Mouse (Mus musculus) heart, embryonic 11.5 days (tissue): ENCODE measurements around the gene Slc45a1. TPM values are rescaled to one million over a fixed set of nuclear protein-coding genes. Genes with fewer than 3 reads are reported as not detected.

Experiments
- ATAC-seq: fragments of 200-750 bp; cut with Nextera tagmentation; replicated peaks from 2 replicates; pipeline ENCODE4 v1.8.0; 2017; ENCODE audit warnings: moderate library complexity; ENCODE audit not compliant: insufficient number of reproducible peaks, low FRiP score, low TSS enrichment
- H3K27ac ChIP-seq: fragments of 300-500 bp; sonication (generic); 2 replicates; pipeline ENCODE4 v1.5.1; 2014; ENCODE audit warnings: mild to moderate bottlenecking, low read depth, low read length
- H3K27me3 ChIP-seq: fragments of 300-500 bp; sonication (generic); 2 replicates; pipeline ENCODE4 v1.6.1; 2014; ENCODE audit warnings: mild to moderate bottlenecking, low read length, mixed read lengths; ENCODE audit not compliant: control insufficient read depth, insufficient read depth
- H3K36me3 ChIP-seq: fragments of 300-500 bp; sonication (generic); 2 replicates; pipeline ENCODE4 v1.6.1; 2014; ENCODE audit warnings: mild to moderate bottlenecking, low read length, moderate library complexity, mixed read lengths; ENCODE audit not compliant: control insufficient read depth, insufficient read depth
- H3K4me1 ChIP-seq: fragments of 300-500 bp; sonication (generic); 2 replicates; pipeline ENCODE4 v1.6.1; 2014; ENCODE audit warnings: low read length; ENCODE audit not compliant: control insufficient read depth, insufficient read depth
- H3K4me2 ChIP-seq: fragments of 300-500 bp; sonication (generic); 2 replicates; pipeline ENCODE4 v1.6.1; 2014; ENCODE audit warnings: mild to moderate bottlenecking, moderate library complexity
- H3K4me3 ChIP-seq: fragments of 300-500 bp; sonication (generic); 2 replicates; pipeline ENCODE4 v1.5.1; 2014; ENCODE audit warnings: low read depth, low read length
- H3K9ac ChIP-seq: fragments of 300-500 bp; sonication (generic); 2 replicates; pipeline ENCODE4 v1.6.1; 2014; ENCODE audit warnings: mild to moderate bottlenecking, low read depth, low read length, moderate library complexity
- H3K9me3 ChIP-seq: fragments of 300-500 bp; sonication (generic); replicated peaks from 2 replicates; pipeline ENCODE4 v1.6.1; 2016; ENCODE audit warnings: low read length; ENCODE audit not compliant: control insufficient read depth
- WGBS: fragments of 180-500 bp; shearing (Covaris S2); extraction: QIAGEN DNeasy Blood & Tissue Kit; methylation state at CpG from one replicate; pipeline ENCODE4 v1.1.7; 2014; ENCODE audit not compliant: insufficient replicate concordance; 5-methylcytosine and 5-hydroxymethylcytosine counted together
- polyA plus RNA-seq: library from polyadenylated mRNA; unstranded; fragments of >200 nt; fragmentation: Nextera tagmentation; extraction: Ambion mirVana; gene quantifications from 2 replicates; pipeline ENCODE4 v1.2.1, GENCODE M21; 2014

The Slc45a1 gene
- 0.04 TPM in 1 of 2 replicates, not detected in the other for polyA plus RNA-seq

GRCm38 (mm10) chr4:150651390-150652277 lies at the start of gene Slc45a1:
TSS of gene Slc45a1 (minus strand) at chr4:150652174.
- 8% methylated on average over 41 of the region's 41 CpGs for WGBS
- Histone ChIP-seq H3K4me1 (no peaks in the 10 kb centered on the region), H3K4me3 (peak within 1 kb of the TSS; percentile 26), H3K4me2 (peak within 1 kb of the TSS; percentile 50), H3K36me3 (no peaks in the 10 kb centered on the region), H3K9ac (no peak within 1 kb of the TSS), H3K27me3 (peaks cover 33% of the 10 kb centered on the region), H3K27ac (no peak within 1 kb of the TSS), H3K9me3 (peaks cover under 1% of the 10 kb centered on the region; the same call in 1 of the 2 replicates)
- no peak for ATAC-seq

DNA sequence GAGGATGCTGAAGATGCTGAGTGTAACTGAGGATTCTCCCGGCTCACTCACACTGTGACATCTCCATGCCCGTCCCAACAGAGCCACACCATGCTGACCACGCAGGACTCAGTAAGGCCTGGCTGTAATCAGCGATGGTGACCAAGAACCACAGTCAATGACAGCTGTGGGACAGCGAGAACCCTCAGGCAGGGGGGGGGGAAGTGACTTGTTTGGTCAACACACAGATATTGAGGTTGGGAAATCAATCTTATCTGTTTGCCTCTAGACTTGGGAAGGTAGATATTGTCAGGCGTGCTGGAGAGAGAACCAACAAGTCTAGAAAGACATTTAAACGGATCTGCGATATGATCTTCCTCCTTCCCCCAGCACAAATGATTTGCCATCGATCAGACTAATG lies 48.9 kb upstream of the Slc45a1 start:
- Histone ChIP-seq H3K27me3 (no peaks in the 10 kb centered on the region), H3K4me2 (no peak overlapping the region), H3K4me3 (no peak overlapping the region), H3K36me3 (no peaks in the 10 kb centered on the region), H3K4me1 (no peaks in the 10 kb centered on the region), H3K9ac (no peak overlapping the region), H3K9me3 (0 out of 2 replicates have a peak, but pooled peaks cover 3% of the 10 kb centered on the region), H3K27ac (no peak overlapping the region)
- WGBS = 87% methylated on average over 9 of the region's 9 CpGs
- ATAC-seq = no peak

GRCm38 (mm10) chr4:150694434-150695108 lies 42.6 kb upstream of the Slc45a1 start:
- Histone ChIP-seq H3K4me1 (peaks cover 6% of the 10 kb centered on the region), H3K27me3 (no peaks in the 10 kb centered on the region), H3K9me3 (no peaks in the 10 kb centered on the region), H3K4me3 (no peak overlapping the region), H3K4me2 (no peak overlapping the region), H3K9ac (no peak overlapping the region), H3K36me3 (no peaks in the 10 kb centered on the region), H3K27ac (no peak overlapping the region)
- ATAC-seq = 0 out of 2 replicates have a peak, but pooled peaks have one; percentile 24
- 57% methylated on average over 10 of the region's 10 CpGs for WGBS

GRCm38 (mm10) chr4:150692861-150693403 lies 41.0 kb upstream of the Slc45a1 start:
- Histone ChIP-seq H3K9me3 (no peaks in the 10 kb centered on the region), H3K4me2 (no peak overlapping the region), H3K36me3 (no peaks in the 10 kb centered on the region), H3K4me1 (peaks cover 6% of the 10 kb centered on the region), H3K4me3 (no peak overlapping the region), H3K9ac (no peak overlapping the region), H3K27me3 (no peaks in the 10 kb centered on the region), H3K27ac (no peak overlapping the region)
- 64% methylated on average over 10 of the region's 10 CpGs for WGBS
- ATAC-seq = no peak

DNA sequence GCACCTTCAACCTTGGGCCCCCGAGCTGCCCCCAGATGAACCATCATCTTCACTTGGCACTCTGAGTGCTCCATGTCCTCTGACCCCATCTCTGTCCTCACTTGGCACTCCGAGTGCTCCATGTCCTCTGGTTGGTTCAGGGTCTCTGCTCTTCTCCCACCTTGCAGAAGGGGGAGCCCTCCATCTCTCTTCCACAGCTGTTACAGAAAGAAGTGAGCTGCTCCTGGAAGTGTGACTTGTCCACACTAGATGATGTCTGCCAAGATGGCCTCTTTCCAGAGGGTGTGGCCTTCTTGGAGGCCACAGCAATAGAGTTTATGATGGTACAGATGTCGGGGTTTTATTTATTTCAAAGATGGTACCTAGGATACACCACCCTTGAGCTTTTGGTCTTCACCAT lies 38.8 kb upstream of the Slc45a1 start:
- Histone ChIP-seq H3K9me3 (no peaks in the 10 kb centered on the region), H3K4me3 (no peak overlapping the region), H3K36me3 (no peaks in the 10 kb centered on the region), H3K4me2 (no peak overlapping the region), H3K9ac (no peak overlapping the region), H3K27me3 (no peaks in the 10 kb centered on the region), H3K4me1 (peaks cover 8% of the 10 kb centered on the region), H3K27ac (no peak overlapping the region)
- 73% methylated on average over 3 of the region's 3 CpGs for WGBS
- ATAC-seq = no peak

DNA sequence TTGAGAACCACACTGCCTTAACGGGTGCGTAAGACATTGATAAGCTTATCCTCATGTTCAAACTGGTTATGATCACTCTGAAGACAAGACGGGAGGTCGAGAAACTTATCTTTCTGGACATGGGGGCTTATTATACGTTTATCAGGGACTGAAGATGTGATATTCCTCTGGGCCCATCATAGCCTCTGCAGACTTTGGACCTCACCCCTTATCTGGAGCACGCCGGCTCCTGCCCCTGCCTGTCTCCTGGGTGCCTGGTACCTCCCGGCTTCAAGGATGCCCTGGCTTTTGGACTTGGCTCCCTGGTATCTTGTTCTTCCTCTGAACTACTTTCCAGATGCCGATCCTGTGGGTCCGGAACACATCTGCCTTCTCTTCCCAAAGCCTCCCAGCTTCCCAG lies 37.6 kb upstream of the Slc45a1 start:
- Histone ChIP-seq H3K4me1 (peaks cover 14% of the 10 kb centered on the region), H3K4me2 (no peak overlapping the region), H3K4me3 (no peak overlapping the region), H3K27me3 (no peaks in the 10 kb centered on the region), H3K36me3 (no peaks in the 10 kb centered on the region), H3K27ac (no peak overlapping the region), H3K9me3 (no peaks in the 10 kb centered on the region), H3K9ac (no peak overlapping the region)
- ATAC-seq = no peak
- WGBS = 72% methylated on average over 10 of the region's 10 CpGs

DNA sequence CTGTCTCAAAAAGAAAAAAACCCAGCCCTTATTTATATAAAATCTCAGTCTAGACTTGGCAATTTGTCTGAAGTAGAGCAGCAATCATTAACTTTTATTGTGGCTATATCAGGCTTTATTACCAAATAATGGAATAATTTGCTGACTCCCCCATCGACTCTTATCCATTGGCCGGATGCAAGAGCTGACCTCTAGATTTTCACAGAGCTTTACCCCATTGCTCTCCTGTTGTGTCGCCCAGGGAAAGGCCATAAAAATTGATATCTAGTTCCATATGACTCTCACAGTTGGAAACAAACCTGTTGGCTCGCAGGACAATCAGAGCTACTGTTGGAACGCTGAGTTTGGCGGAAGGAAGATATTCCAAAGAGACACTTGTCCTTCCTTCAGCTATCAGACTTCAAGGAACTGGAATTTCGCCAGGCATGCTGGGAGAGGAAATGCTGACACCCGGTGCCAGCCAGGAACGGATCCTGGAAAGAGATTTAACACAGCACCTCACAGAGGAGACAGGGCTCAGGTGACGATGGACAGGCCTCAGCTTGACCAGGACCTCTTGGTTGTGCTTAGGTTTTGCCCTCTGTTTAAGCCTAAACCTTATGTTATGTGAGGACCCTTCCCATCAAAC lies 35.3 kb upstream of the Slc45a1 start:
- H3K9me3 ChIP-seq = no peaks in the 10 kb centered on the region
- 48% methylated on average over 10 of the region's 10 CpGs for WGBS
- no peak overlapping the region for H3K27ac ChIP-seq

GRCm38 (mm10) chr4:150686538-150686937 lies 34.6 kb upstream of the Slc45a1 start:
- no peak overlapping the region for H3K27ac ChIP-seq
- no peaks in the 10 kb centered on the region for H3K9me3 ChIP-seq
- no peak overlapping the region for H3K4me2 ChIP-seq
- no peaks in the 10 kb centered on the region for H3K36me3 ChIP-seq
- no peak overlapping the region for H3K9ac ChIP-seq
- no peak for ATAC-seq
- peaks cover 12% of the 10 kb centered on the region for H3K4me1 ChIP-seq
- H3K4me3 ChIP-seq = no peak overlapping the region
- H3K27me3 ChIP-seq = no peaks in the 10 kb centered on the region

More for the DNA sequence above, 35.3 kb upstream of the Slc45a1 start:
- ATAC-seq = no peak
- H3K4me1 ChIP-seq = peaks cover 14% of the 10 kb centered on the region
- H3K36me3 ChIP-seq = no peaks in the 10 kb centered on the region
- H3K4me2 ChIP-seq = no peak overlapping the region
- no peak overlapping the region for H3K4me3 ChIP-seq
- no peak overlapping the region for H3K9ac ChIP-seq
- H3K27me3 ChIP-seq = no peaks in the 10 kb centered on the region
